Mouse (Mus musculus) kidney, postnatal 10 days (tissue): ENCODE measurements around the gene Imp4.

ENCODE experiments used
- DNase-seq: peaks from one replicate; pipeline ENCODE4 v3.0.0; 2021; ENCODE audit warnings: mixed read lengths

Gene Imp4

GRCm38 (mm10) chr1:34462766-34463165 is 23.1 kb downstream of the Imp4 start:
- DNase-seq = peak; percentile 81

- DNase-seq = no peak
Measured at GRCm38 (mm10) chr1:34464310-34464817, 24.7 kb downstream of the Imp4 start.

DNA sequence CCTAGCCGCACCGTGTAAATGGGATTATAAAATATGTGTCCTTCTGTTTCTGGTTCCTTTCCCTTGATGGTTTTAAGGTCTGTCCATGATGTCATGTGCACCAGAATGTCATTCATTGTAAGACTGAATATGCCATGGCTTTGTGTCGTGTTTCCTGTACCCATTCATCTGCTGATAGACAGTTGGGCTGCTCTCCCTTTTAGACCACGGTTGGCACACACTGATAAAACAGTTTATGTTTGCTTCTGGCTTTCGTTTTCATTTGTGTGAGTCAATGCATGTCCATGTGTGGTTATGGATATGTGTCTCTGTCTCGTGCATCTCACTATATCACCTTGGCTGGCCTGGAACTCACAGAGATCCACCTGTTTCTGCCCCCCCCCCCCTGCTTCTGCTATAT is 25.8 kb downstream of the Imp4 start:
- no peak for DNase-seq

DNA sequence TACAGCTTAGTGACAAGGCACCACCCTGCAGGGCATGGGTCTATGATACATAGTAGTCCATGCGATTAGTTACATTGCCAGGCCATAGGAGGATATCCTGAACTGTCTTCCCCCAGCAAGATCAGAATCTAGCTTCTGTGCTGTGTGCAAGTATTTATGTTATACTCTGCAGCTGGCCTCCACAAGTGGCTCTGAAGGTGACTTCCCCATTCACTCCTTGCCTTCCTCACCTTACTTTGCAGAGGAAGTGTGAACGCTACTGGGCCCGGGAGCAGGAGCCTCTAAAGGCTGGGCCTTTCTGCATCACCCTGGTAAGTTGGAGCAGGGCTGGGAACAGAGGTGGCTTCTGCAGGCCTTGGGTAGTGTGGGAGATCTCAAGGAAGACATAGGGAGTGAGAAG is 28.4 kb downstream of the Imp4 start:
- no peak for DNase-seq

DNA sequence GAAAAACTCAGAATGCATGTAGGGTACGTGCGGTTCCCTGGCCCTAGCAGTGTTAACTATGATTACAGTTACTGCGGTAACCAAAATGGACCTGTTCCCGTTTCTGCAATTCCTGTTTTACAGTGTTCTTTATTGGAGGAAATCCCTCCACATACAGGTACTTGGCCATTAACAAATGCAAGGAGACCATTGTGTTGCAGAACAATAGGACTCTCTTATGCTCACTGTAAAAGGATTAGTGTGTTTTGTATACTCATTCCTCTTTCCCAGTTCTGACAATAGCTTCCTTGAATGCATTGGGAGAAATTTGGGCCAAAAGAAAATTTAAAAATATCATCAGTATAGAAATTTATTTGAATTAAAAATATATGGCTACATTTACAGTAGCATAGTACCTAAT is 28.8 kb downstream of the Imp4 start:
- no peak for DNase-seq

GRCm38 (mm10) chr1:34469801-34470200 is 30.1 kb downstream of the Imp4 start:
- DNase-seq = no peak

DNA sequence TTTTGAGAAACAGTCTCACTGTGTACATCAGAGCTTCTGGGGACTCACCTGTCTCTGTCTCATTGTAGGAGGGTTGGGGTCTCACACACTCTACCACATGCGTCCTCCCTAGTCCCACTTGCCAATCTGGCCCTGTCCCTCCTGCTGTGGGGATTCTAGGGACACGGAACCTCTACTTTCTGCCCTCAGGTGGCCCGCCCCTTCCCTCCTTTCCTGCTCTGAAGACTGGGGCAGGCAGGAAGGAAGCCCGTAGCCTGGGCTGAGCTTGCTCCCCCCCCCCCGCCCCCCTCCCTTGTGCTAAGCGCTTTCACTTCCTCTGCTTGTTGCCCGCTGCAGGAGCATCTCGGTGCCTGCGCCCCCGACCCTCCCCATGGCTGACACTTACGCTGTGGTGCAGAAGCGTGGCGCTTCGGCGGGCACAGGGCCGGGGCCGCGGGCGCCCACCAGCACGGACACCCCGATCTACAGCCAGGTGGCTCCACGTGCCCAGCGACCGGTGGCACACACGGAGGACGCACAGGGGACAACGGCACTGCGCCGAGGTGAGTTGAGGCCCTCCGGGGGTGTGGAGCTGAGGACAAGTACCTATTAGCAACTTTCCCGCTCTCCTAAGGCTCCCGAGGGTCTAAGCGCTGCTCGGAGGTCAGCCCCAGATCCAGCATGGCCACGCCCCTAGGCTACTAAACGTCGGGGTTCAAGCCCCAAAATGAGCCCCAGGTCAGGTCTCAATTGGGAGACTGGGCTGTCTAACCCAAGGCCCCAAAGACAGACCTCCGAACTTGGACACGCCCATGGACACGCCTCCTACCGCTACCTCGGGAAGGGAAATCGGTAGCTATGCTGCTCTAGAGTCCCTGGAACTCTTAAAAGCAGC is 33.0 kb downstream of the Imp4 start:
- DNase-seq = peak; percentile 61

- DNase-seq = no peak
Measured at GRCm38 (mm10) chr1:34478891-34479655, 39.4 kb downstream of the Imp4 start.

DNA sequence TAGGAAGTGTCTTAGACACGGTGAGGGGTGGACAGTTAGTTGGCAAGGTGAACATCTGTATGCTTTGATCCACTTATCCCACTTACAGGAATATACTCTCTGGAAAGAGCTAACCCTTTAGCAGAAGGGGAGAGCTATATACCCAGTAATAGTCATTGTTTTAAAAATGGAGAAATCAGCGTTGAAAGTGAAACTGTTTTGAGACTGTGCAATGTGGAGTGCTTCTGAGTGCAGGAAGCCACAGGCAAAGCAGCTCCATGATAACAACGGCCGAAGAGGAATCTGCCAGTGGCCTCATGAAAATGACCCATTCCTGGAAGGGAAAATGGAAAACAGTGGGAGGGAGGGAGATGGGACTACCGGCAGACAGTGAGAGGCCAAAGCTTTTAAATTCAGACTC is 41.1 kb downstream of the Imp4 start:
- DNase-seq = no peak

DNA sequence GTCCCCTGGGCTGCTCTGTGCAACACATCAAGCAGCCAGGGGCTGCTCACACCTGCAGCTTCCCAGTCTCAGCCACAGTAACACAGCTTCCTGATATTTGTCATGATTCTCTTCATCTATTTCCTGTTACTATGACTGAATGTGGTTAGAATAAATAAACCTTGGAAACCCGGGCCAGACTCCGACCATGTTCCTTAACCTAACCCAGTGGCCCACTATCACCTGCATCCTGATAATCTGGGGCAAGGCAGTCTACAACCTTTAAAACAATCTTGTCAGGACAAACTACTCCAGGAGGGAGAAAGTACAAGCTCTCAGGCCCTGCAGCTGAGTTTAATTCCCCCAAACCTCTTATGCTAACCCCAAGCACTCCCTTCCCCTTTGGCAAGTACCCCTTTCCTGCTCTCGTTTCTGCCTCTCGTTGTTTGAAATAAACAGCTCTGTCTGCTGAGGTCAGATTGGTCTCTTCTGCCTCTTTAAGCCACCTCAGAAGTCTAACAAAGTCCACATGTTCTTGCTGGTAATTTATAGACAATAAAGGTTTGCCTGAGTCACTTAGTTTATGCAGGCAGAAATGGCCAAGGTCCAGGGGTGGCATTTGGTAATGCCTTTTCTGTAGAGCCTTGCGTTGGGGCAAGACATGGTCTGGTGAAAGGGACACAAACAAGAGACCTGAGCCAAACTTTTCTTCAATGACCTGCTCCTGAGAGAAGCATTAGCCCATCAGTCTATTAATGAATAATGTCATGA is 42.4 kb downstream of the Imp4 start:
- DNase-seq = no peak

DNA sequence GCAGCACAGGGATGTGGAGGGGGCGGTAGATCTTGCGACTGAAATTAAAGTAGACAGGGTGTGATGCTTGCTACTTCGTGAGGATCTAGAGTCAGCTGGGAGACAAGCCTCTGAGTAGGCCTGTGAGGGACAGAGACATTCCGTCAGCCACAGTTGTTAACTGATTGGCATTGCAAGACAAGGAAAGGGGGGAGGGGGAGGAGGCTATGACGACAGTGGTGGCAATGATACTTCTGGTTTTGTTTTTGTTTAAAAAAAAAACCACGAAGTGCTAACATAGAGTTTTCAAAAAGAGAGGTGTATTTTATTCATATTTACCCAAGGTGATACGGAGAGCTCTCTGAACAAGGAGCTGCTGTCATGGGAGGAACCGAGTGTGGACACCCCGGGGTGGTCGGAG is 44.8 kb downstream of the Imp4 start:
- no peak for DNase-seq

DNA sequence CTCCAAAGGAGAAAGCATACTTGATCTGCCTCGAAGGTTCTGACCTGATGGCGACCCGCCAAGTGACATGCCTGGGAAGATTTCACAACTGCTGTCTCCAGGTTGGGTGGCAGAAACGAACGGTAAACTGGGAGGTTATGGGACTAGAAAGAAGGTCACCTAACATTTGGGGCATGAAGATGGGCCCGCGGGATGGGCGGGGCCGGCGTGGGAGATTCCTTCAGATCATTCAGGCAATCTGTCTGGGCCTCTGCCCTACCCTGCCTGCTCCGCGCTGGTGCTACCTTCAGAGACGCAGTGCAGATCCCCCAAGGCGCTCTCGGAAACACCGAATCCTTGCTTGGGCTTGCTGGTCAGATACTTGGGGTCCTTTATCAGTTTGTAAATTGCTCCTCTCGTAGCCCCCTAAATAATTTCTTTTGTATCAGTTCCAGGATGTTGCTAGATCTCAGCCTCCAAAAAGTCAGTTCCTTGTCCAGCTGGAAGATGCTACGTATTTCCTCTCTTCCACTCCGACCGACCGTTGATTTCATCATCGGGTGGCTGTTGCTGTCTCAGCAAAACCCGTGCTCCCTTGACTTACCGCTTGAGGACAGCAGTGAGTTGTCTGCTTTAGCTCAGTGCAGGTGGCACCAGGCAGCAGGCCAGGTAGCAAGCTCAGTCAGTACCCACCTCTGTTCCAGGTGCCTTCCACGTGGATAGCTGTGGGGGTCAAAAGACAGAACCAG is 46.0 kb downstream of the Imp4 start:
- DNase-seq = peak; percentile 63

DNA sequence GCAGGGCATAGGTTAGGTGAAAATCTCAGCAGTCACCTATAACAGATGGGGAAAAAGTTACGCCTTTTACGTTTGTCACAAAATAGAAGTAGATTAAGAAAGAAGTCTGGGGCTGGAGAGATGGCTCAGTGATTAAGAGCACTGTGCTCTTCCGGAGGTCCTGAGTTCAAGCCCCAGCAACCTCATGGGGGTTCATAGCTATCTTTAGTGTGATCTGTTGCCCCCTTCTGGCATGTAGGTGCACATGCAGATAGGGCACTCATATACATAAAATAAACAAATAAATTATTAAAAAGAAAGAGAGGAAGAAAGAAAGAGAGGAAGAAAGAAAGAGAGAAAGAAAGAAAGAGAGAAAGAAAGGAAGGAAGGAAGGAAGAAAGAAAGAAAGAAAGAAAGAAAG is 47.7 kb downstream of the Imp4 start:
- no peak for DNase-seq

DNA sequence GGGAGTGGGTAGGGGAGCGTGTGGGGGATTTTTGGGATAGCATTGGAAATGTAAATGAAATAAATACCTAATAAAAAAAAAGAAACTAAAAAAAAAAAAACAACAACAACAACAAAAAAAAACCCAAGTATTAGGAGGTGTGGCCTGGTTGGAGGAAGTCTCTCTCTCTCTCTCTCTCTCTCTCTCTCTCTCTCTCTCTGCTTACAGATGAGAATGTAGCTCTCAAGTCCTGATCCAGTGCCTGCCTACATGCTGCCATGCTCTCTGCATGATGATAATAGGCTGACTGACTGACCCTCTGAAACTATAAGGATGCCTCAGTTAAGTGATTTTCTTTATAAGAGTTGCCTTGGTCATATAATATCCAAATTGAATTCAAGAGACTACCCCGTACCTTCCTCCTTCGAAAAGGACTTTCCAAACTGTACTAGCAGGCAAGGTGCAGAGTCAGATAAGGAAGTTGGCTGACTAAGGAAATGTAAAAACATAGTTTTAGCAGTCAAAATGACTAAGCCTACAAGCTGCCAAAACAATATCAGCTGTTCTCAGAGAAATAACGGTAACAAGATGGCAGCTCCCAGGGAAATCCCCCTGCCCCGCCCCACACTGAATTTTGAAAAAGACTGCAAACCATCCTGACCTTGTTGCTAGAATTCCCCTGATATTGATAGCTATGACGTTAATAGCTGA is 50.3 kb downstream of the Imp4 start:
- DNase-seq = no peak

GRCm38 (mm10) chr1:34491480-34491879 is 51.8 kb downstream of the Imp4 start:
- no peak for DNase-seq
